Mouse (Mus musculus): ENCODE data around the gene Sgip1.

Sgip1 gene

GRCm38 (mm10) chr4:102900166-102900565 is 159.1 kb downstream of the Sgip1 start:
- DNase-seq, result peak; percentile 45

GRCm38 (mm10) chr4:102907843-102908427 is 166.8 kb downstream of the Sgip1 start:
- no peak for DNase-seq

GRCm38 (mm10) chr4:102910191-102910590 is 169.1 kb downstream of the Sgip1 start:
- DNase-seq, result no peak

GRCm38 (mm10) chr4:102913176-102913575 is 172.1 kb downstream of the Sgip1 start:
- no peak for DNase-seq

GRCm38 (mm10) chr4:102913700-102914327 is 172.7 kb downstream of the Sgip1 start:
- peak; percentile 40 for DNase-seq

GRCm38 (mm10) chr4:102918191-102918590 is 177.1 kb downstream of the Sgip1 start:
- DNase-seq, result no peak

- no peak for DNase-seq
These were observed 188.4 kb downstream of the Sgip1 start for GRCm38 (mm10) chr4:102929491-102929890.

- peak; percentile 23 for DNase-seq
These were observed 189.6 kb downstream of the Sgip1 start for GRCm38 (mm10) chr4:102930679-102931078.

- no peak for DNase-seq
These were observed 199.2 kb downstream of the Sgip1 start for GRCm38 (mm10) chr4:102940266-102940665.

- no peak for DNase-seq
These were observed 199.6 kb downstream of the Sgip1 start for GRCm38 (mm10) chr4:102940738-102941137.

- DNase-seq, result no peak
These were observed 203.2 kb downstream of the Sgip1 start for GRCm38 (mm10) chr4:102944325-102944724.

- no peak for DNase-seq
These were observed 211.4 kb downstream of the Sgip1 start for GRCm38 (mm10) chr4:102952476-102952875.

- no peak for DNase-seq
These were observed 214.3 kb downstream of the Sgip1 start for GRCm38 (mm10) chr4:102955294-102955956.

GRCm38 (mm10) chr4:102959409-102959808 is 218.3 kb downstream of the Sgip1 start:
- no peak for DNase-seq

- peak; percentile 35 for DNase-seq
These were observed 223.1 kb downstream of the Sgip1 start for GRCm38 (mm10) chr4:102964174-102964573.

GRCm38 (mm10) chr4:102967811-102968210 is 226.7 kb downstream of the Sgip1 start:
- peak; percentile 39 for DNase-seq

- no peak for DNase-seq
These were observed 228.5 kb downstream of the Sgip1 start for GRCm38 (mm10) chr4:102969599-102969998.

GRCm38 (mm10) chr4:102971159-102971558 is 230.1 kb downstream of the Sgip1 start:
- DNase-seq, result no peak

GRCm38 (mm10) chr4:102972071-102972470 is 231.0 kb downstream of the Sgip1 start:
- no peak for DNase-seq

GRCm38 (mm10) chr4:102974172-102974571 is 233.1 kb downstream of the Sgip1 start:
- DNase-seq, result no peak

GRCm38 (mm10) chr4:102976290-102977275 is 235.5 kb downstream of the Sgip1 start:
- no peak for DNase-seq

GRCm38 (mm10) chr4:102977778-102978321 is 236.8 kb downstream of the Sgip1 start:
- DNase-seq, result no peak

GRCm38 (mm10) chr4:102978440-102978839 is 237.3 kb downstream of the Sgip1 start, which contains the start of gene Tctex1d1:
Gene Tctex1d1, plus strand, starts transcription at chr4:102978606.
- DNase-seq, result peak; percentile 43
